Mouse (Mus musculus): ENCODE measurements around the gene Hsd3b7. TPM values are rescaled to one million over a fixed set of nuclear protein-coding genes. Genes with fewer than 3 reads are reported as not detected.
"Not testable (repeated sequence)": the region's sequence is repeated elsewhere in the genome, so short reads cannot be mapped to it uniquely, and the experiment has no call there.

Gene Hsd3b7
- polyA plus RNA-seq, 1 experiment from 2014 or later: 55.9 TPM

- Histone ChIP-seq H3K4me1 (replicated peaks) (peaks cover 20% of the 10 kb centered on the region), H3K36me3 (replicated peaks) (no peaks in the 10 kb centered on the region), H3K4me2 (no peak overlapping the region), H3K27ac (replicated peaks) (no peak overlapping the region), H3K4me3 (replicated peaks) (no peak overlapping the region), H3K9ac (no peak overlapping the region), H3K9me3 (replicated peaks) (no peaks in the 10 kb centered on the region), H3K27me3 (peaks cover 1% of the 10 kb centered on the region; the same call in 1 of the 2 replicates)
- 77% methylated on average over 5 of the region's 5 CpGs for WGBS (ENCODE audit: insufficient replicate concordance)
- ATAC-seq (ENCODE audit: insufficient read depth): no peak
Measured at GRCm38 (mm10) chr7:127817776-127818175, 17.4 kb downstream of the Hsd3b7 start.

GRCm38 (mm10) chr7:127820836-127821509, 20.6 kb downstream of the Hsd3b7 start:
- WGBS (ENCODE audit: insufficient replicate concordance): 29% methylated on average over 13 of the region's 13 CpGs
- Histone ChIP-seq H3K27me3 (peaks cover 28% of the 10 kb centered on the region), H3K4me1 (replicated peaks) (peaks cover 2% of the 10 kb centered on the region; the same call in 1 of the 2 replicates), H3K9me3 (replicated peaks) (no peaks in the 10 kb centered on the region), H3K36me3 (replicated peaks) (no peaks in the 10 kb centered on the region), H3K4me2 (no peak overlapping the region), H3K9ac (no peak overlapping the region), H3K27ac (replicated peaks) (no peak overlapping the region), H3K4me3 (replicated peaks) (no peak overlapping the region)
- ATAC-seq (ENCODE audit: insufficient read depth): no peak

- WGBS (ENCODE audit: insufficient replicate concordance): 62% methylated on average over 3 of the region's 3 CpGs
- H3K9ac ChIP-seq: no peak overlapping the region
Measured at GRCm38 (mm10) chr7:127822494-127822893, 22.1 kb downstream of the Hsd3b7 start.

GRCm38 (mm10) chr7:127823236-127824171, 23.1 kb downstream of the Hsd3b7 start:
- 67% methylated on average over 11 of the region's 11 CpGs for WGBS (ENCODE audit: insufficient replicate concordance)

More at GRCm38 (mm10) chr7:127822494-127822893, 22.1 kb downstream of the Hsd3b7 start:
- no peaks in the 10 kb centered on the region for H3K9me3 ChIP-seq (replicated peaks)
- H3K36me3 ChIP-seq (replicated peaks): no peaks in the 10 kb centered on the region
- no peaks in the 10 kb centered on the region; the same call in 1 of the 2 replicates for H3K4me1 ChIP-seq (replicated peaks)
- H3K4me2 ChIP-seq: no peak overlapping the region
- no peak for ATAC-seq (ENCODE audit: insufficient read depth)
- no peak overlapping the region for H3K4me3 ChIP-seq (replicated peaks)
- peaks cover 32% of the 10 kb centered on the region for H3K27me3 ChIP-seq
- H3K27ac ChIP-seq (replicated peaks): no peak overlapping the region

GRCm38 (mm10) chr7:127824176-127824871, 23.9 kb downstream of the Hsd3b7 start, which contains the start of the genes Stx4a and Stx1b:
Stx4a (plus strand) TSS chr7:127824294.
Stx1b (minus strand) TSS chr7:127824549.
- Histone ChIP-seq H3K4me3 (replicated peaks) (no peak within 1 kb of the TSS; the same call in 1 of the 2 replicates), H3K27ac (replicated peaks) (no peak within 1 kb of the TSS), H3K4me2 (peak within 1 kb of the TSS; percentile 44; the same call in 1 of the 2 replicates), H3K4me1 (replicated peaks) (no peaks in the 10 kb centered on the region; the same call in 1 of the 2 replicates), H3K36me3 (replicated peaks) (no peaks in the 10 kb centered on the region), H3K27me3 (peaks cover 32% of the 10 kb centered on the region), H3K9me3 (replicated peaks) (no peaks in the 10 kb centered on the region), H3K9ac (no peak within 1 kb of the TSS)
- WGBS (ENCODE audit: insufficient replicate concordance): 15% methylated on average over 36 of the region's 38 CpGs
- ATAC-seq (ENCODE audit: insufficient read depth): no peak

More at GRCm38 (mm10) chr7:127823236-127824171, 23.1 kb downstream of the Hsd3b7 start:
- peak overlapping the region; percentile 44; the same call in 1 of the 2 replicates for H3K4me2 ChIP-seq
- H3K27ac ChIP-seq (replicated peaks): no peak overlapping the region
- no peak overlapping the region for H3K9ac ChIP-seq
- H3K4me3 ChIP-seq (replicated peaks): no peak overlapping the region; the same call in 1 of the 2 replicates
- peaks cover 32% of the 10 kb centered on the region for H3K27me3 ChIP-seq
- no peaks in the 10 kb centered on the region for H3K9me3 ChIP-seq (replicated peaks)
- no peaks in the 10 kb centered on the region for H3K36me3 ChIP-seq (replicated peaks)
- no peaks in the 10 kb centered on the region; the same call in 1 of the 2 replicates for H3K4me1 ChIP-seq (replicated peaks)
- ATAC-seq (ENCODE audit: insufficient read depth): no peak

- Histone ChIP-seq H3K27ac (replicated peaks) (no peak overlapping the region), H3K36me3 (replicated peaks) (no peaks in the 10 kb centered on the region), H3K27me3 (no peaks in the 10 kb centered on the region), H3K4me3 (replicated peaks) (no peak overlapping the region), H3K4me1 (replicated peaks) (peaks cover 6% of the 10 kb centered on the region), H3K4me2 (no peak overlapping the region), H3K9ac (no peak overlapping the region), H3K9me3 (replicated peaks) (no peaks in the 10 kb centered on the region)
- WGBS (ENCODE audit: insufficient replicate concordance): 74% methylated on average over 2 of the region's 2 CpGs
- ATAC-seq (ENCODE audit: insufficient read depth): no peak
Measured at GRCm38 (mm10) chr7:127835550-127835949, 35.1 kb downstream of the Hsd3b7 start.

- WGBS (ENCODE audit: insufficient replicate concordance): 87% methylated on average over 5 of the region's 5 CpGs
- Histone ChIP-seq H3K9ac (no peak overlapping the region), H3K36me3 (replicated peaks) (no peaks in the 10 kb centered on the region), H3K27ac (replicated peaks) (no peak overlapping the region), H3K4me1 (replicated peaks) (peaks cover 23% of the 10 kb centered on the region), H3K27me3 (no peaks in the 10 kb centered on the region), H3K4me2 (no peak overlapping the region), H3K9me3 (replicated peaks) (no peaks in the 10 kb centered on the region), H3K4me3 (replicated peaks) (no peak overlapping the region)
- no peak for ATAC-seq (ENCODE audit: insufficient read depth)
Measured at GRCm38 (mm10) chr7:127837473-127837872, 37.1 kb downstream of the Hsd3b7 start.

GRCm38 (mm10) chr7:127837878-127838277, 37.5 kb downstream of the Hsd3b7 start:
- not testable (repeated sequence) for H3K27ac ChIP-seq (replicated peaks); ATAC-seq (ENCODE audit: insufficient read depth); H3K27me3 ChIP-seq; H3K4me3 ChIP-seq (replicated peaks); H3K36me3 ChIP-seq (replicated peaks); H3K4me2 ChIP-seq; H3K9ac ChIP-seq; H3K9me3 ChIP-seq (replicated peaks)
- 73% methylated on average over 4 of the region's 4 CpGs for WGBS (ENCODE audit: insufficient replicate concordance)
- H3K4me1 ChIP-seq (replicated peaks): peaks cover 27% of the 10 kb centered on the region

GRCm38 (mm10) chr7:127840031-127840430, 39.6 kb downstream of the Hsd3b7 start:
- not testable (repeated sequence) for H3K27me3 ChIP-seq; H3K4me3 ChIP-seq (replicated peaks); ATAC-seq (ENCODE audit: insufficient read depth); H3K9ac ChIP-seq; H3K4me2 ChIP-seq; H3K27ac ChIP-seq (replicated peaks); H3K9me3 ChIP-seq (replicated peaks)
- H3K4me1 ChIP-seq (replicated peaks): peaks cover 30% of the 10 kb centered on the region
- H3K36me3 ChIP-seq (replicated peaks): peaks cover 13% of the 10 kb centered on the region
- 80% methylated on average over 2 of the region's 2 CpGs for WGBS (ENCODE audit: insufficient replicate concordance)

- Histone ChIP-seq H3K4me2 (peak overlapping the region; percentile 100), H3K27me3 (no peaks in the 10 kb centered on the region), H3K36me3 (replicated peaks) (peaks cover 13% of the 10 kb centered on the region), H3K9me3 (replicated peaks) (no peaks in the 10 kb centered on the region), H3K4me3 (replicated peaks) (peak overlapping the region; percentile 79), H3K4me1 (replicated peaks) (peaks cover 30% of the 10 kb centered on the region), H3K27ac (replicated peaks) (peak overlapping the region; percentile 92), H3K9ac (peak overlapping the region; percentile 78)
- WGBS (ENCODE audit: insufficient replicate concordance): 6% methylated on average over 15 of the region's 15 CpGs
- ATAC-seq (ENCODE audit: insufficient read depth): 0 out of 2 replicates have a peak, but pooled peaks have one; percentile 13
Measured at GRCm38 (mm10) chr7:127840886-127841285, 40.5 kb downstream of the Hsd3b7 start.

Measured in liver, embryonic 15.5 days (tissue).